Mouse (Mus musculus): ENCODE measurements around the gene Kcnf1. TPM values are rescaled to one million over a fixed set of nuclear protein-coding genes. Genes with fewer than 3 reads are reported as not detected.
A peak's percentile ranks its signal among the peaks of the same experiment; 100 is the strongest.

The Kcnf1 gene
- total RNA-seq (2014; fragmentation: Nextera tagmentation), result not detected in 2 replicates
- total RNA-seq (2017), result not detected in 2 replicates

DNA sequence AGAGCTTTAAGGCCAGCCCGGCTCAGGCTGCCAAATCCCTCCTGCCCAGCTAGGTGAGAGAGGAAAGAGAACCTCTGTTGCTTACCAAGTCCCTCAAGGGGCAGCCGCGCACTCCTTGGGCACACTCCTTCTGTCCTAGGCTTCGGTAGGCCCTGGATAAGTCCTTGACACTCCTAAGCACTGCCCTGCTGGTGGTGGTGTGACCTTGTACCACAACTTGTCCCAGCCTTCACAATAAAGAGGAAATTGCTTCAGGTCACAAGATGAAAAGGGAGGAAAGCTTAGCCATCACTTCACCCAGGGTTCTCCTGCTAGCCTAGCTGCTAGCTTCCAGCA is at the start of gene Kcnf1:
Gene Kcnf1, minus strand, starts transcription at position 132 of the 336 bp plus-strand sequence.
- no peak for ATAC-seq (replicated peaks; ENCODE audit: poor library complexity, severe bottlenecking)

GRCm38 (mm10) chr12:17225012-17225411 is 48.3 kb upstream of the Kcnf1 start:
- ATAC-seq (replicated peaks; ENCODE audit: poor library complexity, severe bottlenecking), result no peak

GRCm38 (mm10) chr12:17223050-17223449 is 46.4 kb upstream of the Kcnf1 start:
- ATAC-seq (replicated peaks; ENCODE audit: poor library complexity, severe bottlenecking), result no peak

GRCm38 (mm10) chr12:17221891-17222428 is 45.3 kb upstream of the Kcnf1 start:
- no peak; the same call in 1 of the 2 replicates for ATAC-seq (replicated peaks; ENCODE audit: poor library complexity, severe bottlenecking)

DNA sequence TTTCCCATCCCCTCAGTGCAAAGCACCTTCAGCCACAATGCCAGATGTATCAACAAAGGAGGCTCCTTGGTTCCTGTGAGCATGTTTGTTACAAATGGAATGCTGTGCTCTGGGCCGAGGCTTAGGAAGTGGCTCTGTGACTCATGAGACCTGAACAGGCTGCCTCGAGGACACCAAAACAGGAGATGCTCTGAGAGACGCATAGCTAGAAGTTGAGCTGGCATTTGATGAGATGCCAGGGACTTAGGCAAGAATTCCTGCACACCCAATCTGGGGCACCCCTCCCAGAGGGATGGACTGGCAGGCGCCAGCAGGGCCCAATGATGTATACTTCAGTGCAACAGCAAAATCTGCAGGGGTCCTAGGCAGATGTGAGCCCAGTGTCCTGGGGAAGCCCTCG is 43.9 kb upstream of the Kcnf1 start:
- ATAC-seq (replicated peaks; ENCODE audit: poor library complexity, severe bottlenecking), result no peak

- ATAC-seq (replicated peaks; ENCODE audit: poor library complexity, severe bottlenecking), result no peak
Observed at GRCm38 (mm10) chr12:17219107-17219506, 42.4 kb upstream of the Kcnf1 start.

DNA sequence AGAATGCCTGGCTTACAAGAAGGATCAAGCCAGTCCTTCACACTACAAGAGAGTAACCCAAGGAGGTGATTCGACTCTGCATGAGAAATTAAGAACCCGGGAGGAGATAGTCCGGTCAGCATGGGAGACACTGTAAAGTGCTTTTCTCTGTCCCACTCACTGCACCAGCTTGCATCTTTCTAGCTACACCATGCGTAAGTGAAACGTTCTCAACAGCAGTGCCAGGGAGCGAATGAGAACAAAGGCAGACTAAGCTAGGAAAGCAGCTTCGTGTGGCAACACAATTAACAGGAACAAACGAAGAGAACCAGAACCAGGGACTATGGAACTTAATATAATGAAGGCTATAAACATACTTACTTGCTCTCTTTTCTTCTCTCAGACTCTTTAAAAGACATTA is 41.7 kb upstream of the Kcnf1 start:
- ATAC-seq (replicated peaks; ENCODE audit: poor library complexity, severe bottlenecking), result no peak

GRCm38 (mm10) chr12:17215751-17216150 is 39.1 kb upstream of the Kcnf1 start:
- no peak for ATAC-seq (replicated peaks; ENCODE audit: poor library complexity, severe bottlenecking)

DNA sequence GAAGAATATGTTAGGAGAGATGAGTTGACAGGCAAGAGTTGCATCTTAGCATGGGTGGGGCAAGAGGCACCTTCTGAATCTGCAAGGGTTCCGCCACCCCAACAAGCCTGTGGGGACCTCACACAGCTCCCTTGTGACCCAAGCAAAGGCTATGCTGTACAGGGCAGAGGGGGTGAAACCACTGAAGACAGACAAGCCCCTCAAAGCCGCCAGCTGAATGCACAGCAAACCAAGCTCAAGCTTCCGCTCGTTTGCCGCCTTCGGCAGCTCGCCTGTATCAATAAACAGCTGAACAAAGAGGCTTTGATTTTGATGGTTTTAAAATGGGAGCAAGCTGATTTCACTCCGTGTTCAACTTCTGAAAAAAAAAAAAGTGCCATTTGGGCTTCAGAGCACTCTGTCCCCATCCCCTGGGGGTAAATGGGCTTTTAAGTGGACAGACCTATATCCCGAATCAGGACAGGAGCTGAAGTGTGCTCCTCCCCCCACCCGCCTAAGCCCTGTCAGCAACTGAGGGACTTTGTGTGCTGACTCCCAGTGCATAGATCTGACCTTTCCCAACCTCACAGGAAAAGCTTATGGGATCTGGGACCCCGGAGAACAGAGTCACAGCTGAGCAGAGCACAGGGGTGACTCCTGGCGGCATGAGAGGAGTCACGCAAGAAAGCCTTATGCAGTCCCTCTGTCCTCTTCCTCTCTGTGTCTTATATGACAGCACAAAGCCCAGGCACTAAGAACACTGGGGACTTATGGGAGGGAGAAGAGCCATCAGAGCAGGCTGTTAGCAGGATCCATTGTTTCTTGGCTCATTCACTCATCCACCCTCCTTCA is 26.0 kb upstream of the Kcnf1 start:
- no peak for ATAC-seq (replicated peaks; ENCODE audit: poor library complexity, severe bottlenecking)

DNA sequence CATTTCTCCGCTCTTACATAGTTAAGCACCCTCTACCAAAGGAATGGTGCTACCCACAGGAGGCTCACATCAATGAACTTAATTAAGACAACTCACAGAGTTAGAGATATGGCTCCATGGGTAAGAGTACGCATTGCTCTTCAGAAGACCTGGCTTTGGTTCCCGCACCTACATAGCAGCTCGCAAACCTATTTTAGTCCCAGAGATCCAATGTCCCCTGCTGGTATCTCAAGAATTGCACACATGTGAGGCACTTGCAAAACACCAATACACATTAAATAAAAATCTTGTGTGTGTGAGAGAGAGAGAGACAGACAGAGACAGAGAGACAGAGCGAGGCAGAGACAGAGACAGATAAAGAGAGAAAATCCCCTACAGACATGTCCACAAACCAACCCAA is 21.9 kb upstream of the Kcnf1 start:
- no peak for ATAC-seq (replicated peaks; ENCODE audit: poor library complexity, severe bottlenecking)

GRCm38 (mm10) chr12:17194140-17194539 is 17.5 kb upstream of the Kcnf1 start:
- no peak for ATAC-seq (replicated peaks; ENCODE audit: poor library complexity, severe bottlenecking)

GRCm38 (mm10) chr12:17193311-17193710 is 16.6 kb upstream of the Kcnf1 start:
- no peak for ATAC-seq (replicated peaks; ENCODE audit: poor library complexity, severe bottlenecking)

- ATAC-seq (replicated peaks; ENCODE audit: poor library complexity, severe bottlenecking), result no peak
Observed at GRCm38 (mm10) chr12:17192887-17193286, 16.2 kb upstream of the Kcnf1 start.

DNA sequence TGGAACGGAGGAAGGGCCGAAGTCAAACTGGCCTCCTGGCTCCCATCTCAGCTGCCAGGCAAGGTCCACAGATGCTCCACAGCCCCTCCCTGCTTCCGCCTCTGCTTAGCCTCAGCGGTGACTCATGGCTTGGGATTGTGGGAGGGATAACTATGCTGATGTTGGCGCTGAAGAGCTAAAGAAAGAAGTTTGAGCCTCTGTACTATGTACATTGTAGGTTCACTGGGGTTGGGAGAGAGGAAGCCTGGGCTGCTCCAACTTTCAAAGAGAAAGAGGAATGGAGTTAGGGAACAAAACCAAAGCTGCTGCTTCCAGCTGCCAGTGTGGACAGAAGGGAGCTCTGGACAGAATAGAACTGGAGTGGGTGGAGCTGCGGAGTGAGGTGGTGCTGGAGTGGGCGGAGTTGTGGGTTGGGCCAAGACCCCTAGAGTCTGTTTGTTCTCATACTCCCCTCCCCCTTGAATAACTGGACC is 7.7 kb upstream of the Kcnf1 start:
- no peak for ATAC-seq (replicated peaks; ENCODE audit: poor library complexity, severe bottlenecking)

- no peak for ATAC-seq (replicated peaks; ENCODE audit: poor library complexity, severe bottlenecking)
Observed at GRCm38 (mm10) chr12:17183788-17184187, 7.1 kb upstream of the Kcnf1 start.

- peak; percentile 30; the same call in 1 of the 2 replicates for ATAC-seq (replicated peaks; ENCODE audit: poor library complexity, severe bottlenecking)
Observed at GRCm38 (mm10) chr12:17176041-17176756, 489 bp downstream of the Kcnf1 start.

DNA sequence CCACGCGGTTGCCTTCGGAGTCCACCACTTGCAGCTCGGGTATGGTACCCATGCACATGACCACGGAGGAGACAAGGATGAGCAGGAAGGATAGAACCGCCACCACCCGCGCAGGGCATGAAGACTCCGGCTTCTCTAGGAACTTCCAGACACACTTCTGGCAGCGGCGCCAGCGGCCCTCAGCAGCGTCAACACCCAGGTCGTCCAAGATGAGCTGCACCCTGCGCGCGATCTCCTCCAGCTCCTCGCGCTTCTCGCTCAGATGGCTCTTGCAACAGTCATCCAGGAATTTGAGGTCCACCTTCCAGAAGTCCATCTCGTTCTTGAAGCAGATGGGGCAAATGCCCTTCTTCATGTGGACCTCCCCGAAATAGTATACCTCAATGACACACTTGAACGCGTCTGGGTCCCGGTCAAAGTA is 1.1 kb downstream of the Kcnf1 start:
- ATAC-seq (replicated peaks; ENCODE audit: poor library complexity, severe bottlenecking), result no peak

DNA sequence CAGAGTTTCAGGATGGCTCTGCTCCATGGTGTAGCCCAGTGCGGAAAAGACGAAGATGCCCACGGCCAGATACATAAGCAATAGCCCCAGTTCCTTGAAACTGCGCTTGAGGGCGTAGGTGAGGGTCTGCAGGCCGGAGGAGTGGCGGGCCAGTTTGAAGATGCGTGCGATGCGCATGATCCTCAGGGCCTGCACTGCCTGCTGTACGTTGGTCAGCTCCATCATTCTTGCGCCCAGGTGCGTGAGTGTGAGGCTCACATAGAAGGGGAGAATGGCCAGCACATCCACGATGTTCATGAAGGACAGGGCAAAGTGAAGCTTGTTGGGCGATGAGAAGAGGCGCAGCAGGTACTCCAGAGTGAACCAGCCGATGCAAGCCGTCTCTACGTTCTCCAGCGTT is 1.6 kb downstream of the Kcnf1 start:
- ATAC-seq (replicated peaks; ENCODE audit: poor library complexity, severe bottlenecking), result no peak

- ATAC-seq (replicated peaks; ENCODE audit: poor library complexity, severe bottlenecking), result no peak
Observed at GRCm38 (mm10) chr12:17174134-17174893, 2.4 kb downstream of the Kcnf1 start.

DNA sequence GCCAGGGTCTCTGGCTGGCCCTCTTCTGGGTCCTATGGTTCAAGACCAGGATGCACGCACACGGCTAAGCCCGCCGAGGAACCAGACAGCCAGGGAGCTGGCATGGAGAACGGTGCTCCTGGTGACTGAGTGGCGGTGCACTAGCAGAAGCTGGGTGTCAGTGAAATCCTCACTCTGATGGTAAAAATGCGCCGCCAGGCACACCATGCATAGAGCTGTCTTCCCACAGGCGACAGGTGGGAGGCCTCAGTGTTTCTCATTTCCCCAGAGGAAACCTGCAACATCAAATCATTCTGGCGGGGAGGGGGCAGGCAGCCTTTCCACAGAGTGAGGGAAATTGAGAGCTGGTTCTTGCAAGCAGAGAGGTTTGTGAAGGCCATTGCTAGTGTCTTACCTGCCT is 6.3 kb downstream of the Kcnf1 start:
- ATAC-seq (replicated peaks; ENCODE audit: poor library complexity, severe bottlenecking), result no peak

DNA sequence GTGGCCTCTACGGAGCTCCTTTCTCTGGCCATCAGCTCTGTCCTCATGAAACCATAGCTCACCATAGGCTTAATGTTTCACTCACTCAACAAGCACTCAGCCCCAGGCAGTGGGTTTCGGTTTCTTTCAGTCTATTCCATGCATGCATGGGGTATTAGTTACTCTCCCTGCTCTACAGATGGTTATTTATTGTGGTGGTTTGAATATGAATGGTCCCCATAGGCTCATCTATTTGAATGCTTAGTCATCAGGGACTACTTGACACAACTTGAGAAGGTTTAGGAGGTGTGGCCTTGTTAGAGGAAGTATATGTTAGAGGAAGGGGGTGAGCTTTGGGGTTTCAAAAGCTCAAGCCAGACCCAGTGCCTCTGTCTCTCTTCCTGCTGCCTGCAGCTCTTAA is 10.6 kb downstream of the Kcnf1 start:
- ATAC-seq (replicated peaks; ENCODE audit: poor library complexity, severe bottlenecking), result no peak
